Mouse (Mus musculus) erythroblast, embryonic 14.5 days (primary cell): ENCODE results near the gene Cyp2b19.

Experiments used
- GATA1 ChIP-seq: IDR thresholded peaks from 2 replicates; pipeline ENCODE4 v1.6.1; 2012; ENCODE audit warnings: low read length, inconsistent platforms, mixed read lengths
- TAL1 ChIP-seq: IDR thresholded peaks from 3 replicates; pipeline ENCODE4 v1.6.1; 2012; ENCODE audit warnings: low read length, inconsistent platforms, mixed read lengths

- no peak for TF ChIP-seq TAL1
- TF ChIP-seq GATA1: no peak
Measured at GRCm38 (mm10) chr7:26745486-26745885, 11.5 kb upstream of the Cyp2b19 start.
